Mouse (Mus musculus) embryonic fibroblast, embryonic 13.5 days (primary cell): ENCODE results near the gene Igfbp5.

Source experiments
- CTCF ChIP-seq: IDR thresholded peaks from 2 replicates; pipeline ENCODE4 v1.5.1; 2011; ENCODE audit warnings: mild to moderate bottlenecking, control low read depth, low read length, moderate library complexity, borderline replicate concordance; ENCODE audit not compliant: insufficient read depth
- POLR2A ChIP-seq: IDR thresholded peaks from 2 replicates; pipeline ENCODE4 v1.6.1; 2011; ENCODE audit warnings: low read depth, mild to moderate bottlenecking, control low read depth, low read length, moderate library complexity

- TF ChIP-seq CTCF: no peak
- TF ChIP-seq POLR2A: no peak
Observed at GRCm38 (mm10) chr1:72827411-72828315, 47.0 kb downstream of the Igfbp5 start.
